Mouse (Mus musculus) forebrain, postnatal 0 days (tissue): Measurements from ENCODE around the gene Ltbp1. TPM values are rescaled to one million over a fixed set of nuclear protein-coding genes. Genes with fewer than 3 reads are reported as not detected.
A peak's percentile ranks its signal among the peaks of the same experiment; 100 is the strongest.

Experiments
- ATAC-seq: fragments of 200-750 bp; cut with Nextera tagmentation; 2 replicates; pipeline ENCODE4 v1.8.0; 2017; ENCODE audit warnings: mild to moderate bottlenecking, moderate library complexity
- DNase-seq: peaks from one replicate; pipeline ENCODE4 v3.0.0-alpha.2; 2015
- H3K27ac ChIP-seq: fragments of 300-500 bp; sonication (generic); 2 replicates; pipeline ENCODE4 v1.5.1; 2014; ENCODE audit warnings: low read depth, mild to moderate bottlenecking, antibody characterized with exemption, low read length, moderate library complexity, mixed read lengths
- H3K27me3 ChIP-seq: fragments of 300-500 bp; sonication (generic); 2 replicates; pipeline ENCODE4 v1.6.1; 2014; ENCODE audit warnings: mild to moderate bottlenecking, low read length, mixed read lengths; ENCODE audit not compliant: insufficient read depth
- H3K36me3 ChIP-seq: fragments of 300-500 bp; sonication (generic); 2 replicates; pipeline ENCODE4 v1.6.1; 2014; ENCODE audit warnings: mild to moderate bottlenecking, moderate library complexity; ENCODE audit not compliant: insufficient read depth
- H3K4me1 ChIP-seq: fragments of 300-500 bp; sonication (generic); 2 replicates; pipeline ENCODE4 v1.6.1; 2014; ENCODE audit warnings: antibody characterized with exemption; ENCODE audit not compliant: insufficient read depth
- H3K4me2 ChIP-seq: fragments of 300-500 bp; sonication (generic); 2 replicates; pipeline ENCODE4 v1.6.1; 2014; ENCODE audit warnings: low read depth, mild to moderate bottlenecking, moderate library complexity
- H3K4me3 ChIP-seq: fragments of 300-500 bp; sonication (generic); 2 replicates; pipeline ENCODE4 v1.5.1; 2014; ENCODE audit warnings: low read depth, low read length, mixed read lengths
- H3K9ac ChIP-seq: fragments of 300-500 bp; sonication (generic); 2 replicates; pipeline ENCODE4 v1.6.1; 2014; ENCODE audit warnings: mild to moderate bottlenecking
- H3K9me3 ChIP-seq: fragments of 300-500 bp; sonication (generic); 2 replicates; pipeline ENCODE4 v1.6.1; 2016; ENCODE audit warnings: low read length
- CTCF ChIP-seq: sonication (generic); IDR thresholded peaks from 2 replicates; pipeline ENCODE4 v1.5.1; 2016; ENCODE audit warnings: antibody characterized with exemption, control low read depth, low read depth
- WGBS: fragments of 180-500 bp; shearing (Covaris S2); extraction: QIAGEN DNeasy Blood & Tissue Kit; methylation state at CpG from one replicate; pipeline ENCODE4 v1.1.7; 2014; 5-methylcytosine and 5-hydroxymethylcytosine counted together
- polyA plus RNA-seq: library from polyadenylated mRNA; unstranded; fragments of >200 nt; fragmentation: Nextera tagmentation; extraction: Ambion mirVana; gene quantifications from 2 replicates; pipeline ENCODE4 v1.2.1, GENCODE M21; 2015
- total RNA-seq: library from RNA; depleted of rRNA; stranded (reverse); fragments of >200 nt; gene quantifications from 2 replicates; pipeline ENCODE4 v1.2.3, GENCODE M21; 2014; rRNA removed

Ltbp1 gene
- total RNA-seq (2.0 and 5.2 TPM in 2 replicates), polyA plus RNA-seq (1.1 and 1.5 TPM in 2 replicates)

- Histone ChIP-seq H3K4me3 (peak within 1 kb of the TSS; percentile 72), H3K27me3 (no peaks in the 10 kb centered on the region), H3K4me1 (no peaks in the 10 kb centered on the region), H3K9me3 (no peaks in the 10 kb centered on the region), H3K27ac (no peak within 1 kb of the TSS), H3K4me2 (peak within 1 kb of the TSS; percentile 100), H3K9ac (peak within 1 kb of the TSS; percentile 48), H3K36me3 (no peaks in the 10 kb centered on the region)
- ATAC-seq, result peak; percentile 91
- peak; percentile 81 for DNase-seq
- WGBS, result 0% methylated on average over 26 of the region's 27 CpGs
- TF ChIP-seq CTCF, result no peak
These were observed at the start of gene Ltbp1 for GRCm38 (mm10) chr17:75005281-75005684. Ltbp1 (plus strand) TSS chr17:75005568.

GRCm38 (mm10) chr17:74959481-74960245 lies 45.7 kb upstream of the Ltbp1 start:
- H3K9me3 ChIP-seq, result no peaks in the 10 kb centered on the region
- no peaks in the 10 kb centered on the region for H3K27me3 ChIP-seq
- H3K36me3 ChIP-seq, result no peaks in the 10 kb centered on the region
- ATAC-seq, result no peak
- DNase-seq, result no peak
- 44% methylated on average over 6 of the region's 6 CpGs for WGBS
- H3K9ac ChIP-seq, result no peak overlapping the region
- TF ChIP-seq CTCF, result no peak
- H3K4me3 ChIP-seq, result no peak overlapping the region
- H3K4me2 ChIP-seq, result no peak overlapping the region
- no peaks in the 10 kb centered on the region for H3K4me1 ChIP-seq
- no peak overlapping the region for H3K27ac ChIP-seq

GRCm38 (mm10) chr17:74963222-74963621 lies 42.1 kb upstream of the Ltbp1 start:
- no peak for TF ChIP-seq CTCF
- H3K27ac ChIP-seq, result no peak overlapping the region
- H3K4me1 ChIP-seq, result no peaks in the 10 kb centered on the region
- DNase-seq (no peak), ATAC-seq (no peak)
- no peak overlapping the region for H3K4me3 ChIP-seq
- no peak overlapping the region for H3K4me2 ChIP-seq
- 96% methylated on average over 8 of the region's 8 CpGs for WGBS
- H3K36me3 ChIP-seq, result no peaks in the 10 kb centered on the region
- H3K27me3 ChIP-seq, result no peaks in the 10 kb centered on the region
- no peak overlapping the region for H3K9ac ChIP-seq
- H3K9me3 ChIP-seq, result no peaks in the 10 kb centered on the region

GRCm38 (mm10) chr17:74963861-74964260 lies 41.5 kb upstream of the Ltbp1 start:
- Histone ChIP-seq H3K4me2 (no peak overlapping the region), H3K27ac (no peak overlapping the region), H3K9me3 (no peaks in the 10 kb centered on the region), H3K27me3 (no peaks in the 10 kb centered on the region), H3K9ac (no peak overlapping the region), H3K36me3 (no peaks in the 10 kb centered on the region), H3K4me1 (no peaks in the 10 kb centered on the region), H3K4me3 (no peak overlapping the region)
- WGBS, result 96% methylated on average over 3 of the region's 3 CpGs
- DNase-seq (no peak), ATAC-seq (no peak)
- no peak for TF ChIP-seq CTCF

- H3K36me3 ChIP-seq, result no peaks in the 10 kb centered on the region
- no peak for TF ChIP-seq CTCF
- H3K4me2 ChIP-seq, result no peak overlapping the region
- no peaks in the 10 kb centered on the region for H3K9me3 ChIP-seq
- H3K4me1 ChIP-seq, result no peaks in the 10 kb centered on the region
- H3K27ac ChIP-seq, result no peak overlapping the region
- WGBS, result 40% methylated on average over 7 of the region's 7 CpGs
- ATAC-seq (no peak), DNase-seq (no peak)
- no peaks in the 10 kb centered on the region for H3K27me3 ChIP-seq
- H3K4me3 ChIP-seq, result no peak overlapping the region
- no peak overlapping the region for H3K9ac ChIP-seq
These were observed 38.0 kb upstream of the Ltbp1 start for GRCm38 (mm10) chr17:74967298-74967848.

- DNase-seq (no peak), ATAC-seq (0 out of 2 replicates have a peak, but pooled peaks have one; percentile 20)
- H3K27ac ChIP-seq, result no peak overlapping the region
- no peak overlapping the region for H3K4me2 ChIP-seq
- H3K27me3 ChIP-seq, result no peaks in the 10 kb centered on the region
- H3K4me3 ChIP-seq, result no peak overlapping the region
- no peak overlapping the region for H3K9ac ChIP-seq
- H3K9me3 ChIP-seq, result no peaks in the 10 kb centered on the region
- H3K4me1 ChIP-seq, result no peaks in the 10 kb centered on the region
- WGBS, result 70% methylated on average over 9 of the region's 9 CpGs
- no peaks in the 10 kb centered on the region for H3K36me3 ChIP-seq
- no peak for TF ChIP-seq CTCF
These were observed 37.1 kb upstream of the Ltbp1 start for GRCm38 (mm10) chr17:74968152-74968712.

- WGBS, result 31% methylated on average over 16 of the region's 16 CpGs
- ATAC-seq, result peak; percentile 70
- peak; percentile 67 for DNase-seq
These were observed 36.6 kb upstream of the Ltbp1 start for GRCm38 (mm10) chr17:74968738-74969271.

More at GRCm38 (mm10) chr17:74968738-74969271, 36.6 kb upstream of the Ltbp1 start:
- no peaks in the 10 kb centered on the region for H3K4me1 ChIP-seq
- H3K4me3 ChIP-seq, result no peak overlapping the region
- TF ChIP-seq CTCF, result no peak
- peak overlapping the region; percentile 37 for H3K4me2 ChIP-seq
- H3K27ac ChIP-seq, result no peak overlapping the region
- H3K9me3 ChIP-seq, result no peaks in the 10 kb centered on the region
- no peaks in the 10 kb centered on the region for H3K27me3 ChIP-seq
- H3K9ac ChIP-seq, result no peak overlapping the region
- no peaks in the 10 kb centered on the region for H3K36me3 ChIP-seq
